11 mouse cellular contexts compared by ENCODE assay signal in genomic region chr13:83573327-83573726, GRCm38 (mm10).
DNase-seq lines count a peak whose midpoint lies in the region; ATAC-seq and TF ChIP-seq lines count a peak whose summit lies in the region.
"Had no signal": no experiment of that assay in that cellular context is flagged by ENCODE, and none has a peak within 500 bp of the region (broad histone marks: within the 10 kb centered on the region; RNA-seq: fewer than 3 reads in every experiment).

No protein-coding gene starts in this region.

- H3K9ac ChIP-seq in lung, postnatal 0 days (replicated peaks; ENCODE audit: low read depth) = no peak overlapping the region
- H3K9ac ChIP-seq in liver, postnatal 0 days (replicated peaks) = no peak overlapping the region

- H3K36me3 ChIP-seq in lung, postnatal 0 days (ENCODE audit: insufficient read depth, low read length) = no peaks in the 10 kb centered on the region
- H3K36me3 ChIP-seq in liver, postnatal 0 days (replicated peaks; ENCODE audit: insufficient read depth, low read length) = no peaks in the 10 kb centered on the region
- no peaks in the 10 kb centered on the region for H3K36me3 ChIP-seq in midbrain, embryonic 10.5 days

- 60% methylated on average over 4 of the region's 4 CpGs for WGBS in lung, postnatal 0 days
- 61% methylated on average over 4 of the region's 4 CpGs for WGBS in liver, postnatal 0 days (ENCODE audit: insufficient replicate concordance)
- WGBS in midbrain, embryonic 10.5 days = 20% methylated on average over 4 of the region's 4 CpGs

- no peak for ATAC-seq in lung, postnatal 0 days
- ATAC-seq in liver, postnatal 0 days = no peak
- ATAC-seq: inflammation-experienced regulatory T-cells, adult 6 months had no signal

- H3K4me1 ChIP-seq in lung, postnatal 0 days (ENCODE audit: insufficient read depth, low read depth, low read length) = peaks cover 4% of the 10 kb centered on the region; the same call in 1 of the 2 replicates
- H3K4me1 ChIP-seq in liver, postnatal 0 days (ENCODE audit: insufficient read depth) = peaks cover 13% of the 10 kb centered on the region
- peaks cover 21% of the 10 kb centered on the region for H3K4me1 ChIP-seq in midbrain, embryonic 10.5 days

- no peaks in the 10 kb centered on the region for H3K27me3 ChIP-seq in lung, postnatal 0 days (replicated peaks; ENCODE audit: insufficient read depth, low read length)
- H3K27me3 ChIP-seq in liver, postnatal 0 days (ENCODE audit: insufficient read depth, low read length) = no peaks in the 10 kb centered on the region
- peaks cover 7% of the 10 kb centered on the region; the same call in 1 of the 2 replicates for H3K27me3 ChIP-seq in midbrain, embryonic 10.5 days (ENCODE audit: low read depth, poor library complexity, severe bottlenecking)

- no peak overlapping the region for H3K4me3 ChIP-seq in lung, postnatal 0 days (ENCODE audit: low read depth, low read length)
- no peak overlapping the region for H3K4me3 ChIP-seq in liver, postnatal 0 days (ENCODE audit: low read depth, low read length)
- no peak overlapping the region for H3K4me3 ChIP-seq in midbrain, embryonic 10.5 days

- no peaks in the 10 kb centered on the region for H3K9me3 ChIP-seq in lung, postnatal 0 days (ENCODE audit: low read length)
- H3K9me3 ChIP-seq in liver, postnatal 0 days (ENCODE audit: low read length) = no peaks in the 10 kb centered on the region
- H3K9me3 ChIP-seq in midbrain, embryonic 10.5 days (replicated peaks) = no peaks in the 10 kb centered on the region

- TF ChIP-seq CTCF in lung, postnatal 0 days (IDR thresholded peaks at IDR 0.05) = no peak
- TF ChIP-seq CTCF in liver, postnatal 0 days (IDR thresholded peaks at IDR 0.05; ENCODE audit: low read depth) = no peak

- DNase-seq in lung, postnatal 0 days (ENCODE audit: low spot score) = no peak
- DNase-seq in lung, postnatal 10 days = no peak
- peak; percentile 57 for DNase-seq in adrenal gland, postnatal 14 days
- DNase-seq in heart, adult 9 months (ENCODE audit: low spot score in 2 of 2) = peak; percentile 44 to 49
- no peak for DNase-seq in liver, postnatal 0 days
- no peak for DNase-seq in cerebellum, postnatal 10 days
- no peak for DNase-seq in urinary bladder, adult 18-20 months (ENCODE audit: low spot score in 2 of 2)
- no peak for DNase-seq in midbrain, embryonic 10.5 days (ENCODE audit: low spot score)
- DNase-seq: layer of hippocampus, postnatal 36 days; lung, postnatal 14 days had no signal

- peak overlapping the region; percentile 51 for H3K27ac ChIP-seq in lung, postnatal 0 days (ENCODE audit: low read length)
- H3K27ac ChIP-seq in liver, postnatal 0 days (ENCODE audit: low read depth) = 0 out of 2 replicates have a peak overlapping the region, but pooled peaks have one; percentile 36
- H3K27ac ChIP-seq in midbrain, embryonic 10.5 days (replicated peaks) = no peak overlapping the region

- H3K4me2 ChIP-seq in lung, postnatal 0 days (replicated peaks; ENCODE audit: low read depth, low read length) = no peak overlapping the region
- no peak overlapping the region for H3K4me2 ChIP-seq in liver, postnatal 0 days (ENCODE audit: low read depth, low read length)

- TF ChIP-seq EP300 in lung, postnatal 0 days (IDR thresholded peaks at IDR 0.05) = no peak
- no peak for TF ChIP-seq EP300 in liver, postnatal 0 days (IDR thresholded peaks at IDR 0.05; ENCODE audit: low read depth)

Comparison
In these comparisons a context has a peak if more than half of its experiments do, and no peak if none do; other contexts are left out.
1. DNase-seq: peak in adrenal gland, postnatal 14 days (single experiment) and heart, adult 9 months (2 of 2); none in lung, postnatal 0 days (single experiment), lung, postnatal 10 days (single experiment), liver, postnatal 0 days (single experiment), cerebellum, postnatal 10 days (0 of 2), urinary bladder, adult 18-20 months (0 of 2) and midbrain, embryonic 10.5 days (single experiment).